Mouse (Mus musculus): Measurements from ENCODE around the gene Gm10322.

- TF ChIP-seq CTCF (IDR thresholded peaks at IDR 0.05; ENCODE audit: low read depth) (no peak), EP300 (IDR thresholded peaks at IDR 0.05; ENCODE audit: low read depth) (peak; percentile 86)
These were observed 44.6 kb upstream of the Gm10322 start for GRCm38 (mm10) chr10:59571273-59571672.

Measured in liver, postnatal 0 days (tissue).